Mouse (Mus musculus): ENCODE results near the gene Iqschfp.

- TF ChIP-seq CTCF (IDR thresholded peaks at IDR 0.05; ENCODE audit: borderline replicate concordance, insufficient read depth, low read depth, low read length) (no peak), POLR2A (IDR thresholded peaks at IDR 0.05; ENCODE audit: borderline replicate concordance, insufficient read depth, low read length) (no peak)
Measured at GRCm38 (mm10) chr3:68121338-68121737, 229.3 kb downstream of the Iqschfp start.
